Mouse (Mus musculus): Measurements from ENCODE around the gene Fgd3.

The Fgd3 gene

GRCm38 (mm10) chr13:49247740-49248466 is 72.2 kb downstream of the Fgd3 start:
- peak; percentile 80 for DNase-seq

- no peak for DNase-seq
These were observed 72.8 kb downstream of the Fgd3 start for GRCm38 (mm10) chr13:49247232-49247739.

DNA sequence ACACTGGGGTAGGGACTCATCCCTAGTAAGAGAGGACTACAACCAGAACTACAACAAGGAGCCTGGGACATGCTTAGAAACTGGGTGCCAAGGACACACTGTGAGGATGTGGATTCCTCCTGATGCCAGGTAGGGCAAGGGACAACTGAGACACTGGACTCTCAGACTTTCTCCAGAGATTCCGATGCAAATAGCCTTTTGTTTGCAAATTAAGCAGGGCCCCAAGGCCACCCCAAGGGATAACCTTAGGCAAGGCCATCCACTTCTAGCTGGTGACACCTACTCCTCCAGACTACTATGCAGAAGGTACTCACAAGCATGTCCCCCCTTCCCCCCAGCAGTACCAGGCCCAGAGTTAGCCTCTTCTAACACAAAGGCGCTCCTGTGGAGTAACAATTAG is 73.5 kb downstream of the Fgd3 start:
- DNase-seq: no peak

DNA sequence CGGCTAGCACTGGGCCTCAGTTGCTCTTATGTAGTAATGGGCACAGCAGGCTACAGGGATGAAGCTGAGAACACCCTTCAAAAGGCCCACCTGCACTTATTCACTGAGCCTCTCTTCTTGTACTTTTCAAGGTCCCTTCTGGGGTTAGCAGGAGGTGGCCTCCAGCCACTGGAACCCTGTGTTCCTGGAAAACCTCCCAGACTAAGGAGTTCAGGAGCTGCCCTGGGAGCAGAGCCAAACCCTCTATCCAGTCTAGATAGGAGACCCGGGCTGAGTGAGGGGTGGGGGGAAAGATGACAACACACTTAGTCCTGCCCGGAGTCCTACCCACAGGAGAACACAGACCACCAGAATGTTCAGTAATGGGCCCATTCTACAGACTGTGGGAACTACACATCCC is 74.1 kb downstream of the Fgd3 start:
- no peak for DNase-seq

- no peak for DNase-seq
These were observed 74.9 kb downstream of the Fgd3 start for GRCm38 (mm10) chr13:49245251-49245650.

DNA sequence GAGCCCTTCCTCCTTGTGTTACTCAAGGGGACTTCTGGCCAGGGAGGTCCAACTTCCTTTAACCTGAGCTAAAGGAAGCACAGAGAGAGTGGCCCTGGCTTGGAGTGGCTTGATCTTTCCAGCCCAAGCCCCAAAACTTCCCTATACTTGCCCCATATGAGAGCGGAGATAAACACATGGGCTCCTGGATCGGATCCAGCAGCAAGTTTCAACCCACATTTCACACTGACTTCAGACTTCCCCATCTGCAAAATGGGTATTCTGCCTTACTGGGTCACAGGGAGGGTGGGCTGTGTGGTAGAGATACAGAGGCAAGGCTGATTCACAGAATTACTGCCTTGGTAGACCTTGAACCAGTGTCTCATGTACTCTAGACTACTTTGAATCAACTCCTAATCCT is 76.6 kb downstream of the Fgd3 start:
- DNase-seq: no peak

- DNase-seq: peak; percentile 82
These were observed 77.6 kb downstream of the Fgd3 start for GRCm38 (mm10) chr13:49242321-49243065.

DNA sequence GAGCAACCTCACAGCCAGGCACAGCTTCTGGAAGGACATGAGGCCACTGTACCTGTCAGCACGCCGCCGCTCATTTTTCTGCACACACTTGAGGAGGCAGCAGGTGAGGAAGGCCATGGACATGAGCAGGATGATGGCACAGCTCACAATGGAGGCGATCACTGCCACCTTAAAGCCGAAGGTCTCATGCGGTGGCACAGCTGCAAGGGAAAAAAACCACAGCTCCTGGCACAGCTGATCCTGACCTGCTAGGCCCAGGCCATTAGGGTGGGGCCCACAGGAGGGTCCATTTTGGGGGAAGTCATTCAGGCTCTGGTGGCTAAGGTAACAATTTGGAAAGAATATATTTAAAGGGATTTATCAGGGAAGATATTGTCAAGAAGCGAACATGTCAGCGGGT is 81.4 kb downstream of the Fgd3 start:
- DNase-seq: no peak

- no peak for DNase-seq
These were observed 82.5 kb downstream of the Fgd3 start for GRCm38 (mm10) chr13:49237617-49238016.

- no peak for DNase-seq
These were observed 85.4 kb downstream of the Fgd3 start for GRCm38 (mm10) chr13:49234711-49235110.

DNA sequence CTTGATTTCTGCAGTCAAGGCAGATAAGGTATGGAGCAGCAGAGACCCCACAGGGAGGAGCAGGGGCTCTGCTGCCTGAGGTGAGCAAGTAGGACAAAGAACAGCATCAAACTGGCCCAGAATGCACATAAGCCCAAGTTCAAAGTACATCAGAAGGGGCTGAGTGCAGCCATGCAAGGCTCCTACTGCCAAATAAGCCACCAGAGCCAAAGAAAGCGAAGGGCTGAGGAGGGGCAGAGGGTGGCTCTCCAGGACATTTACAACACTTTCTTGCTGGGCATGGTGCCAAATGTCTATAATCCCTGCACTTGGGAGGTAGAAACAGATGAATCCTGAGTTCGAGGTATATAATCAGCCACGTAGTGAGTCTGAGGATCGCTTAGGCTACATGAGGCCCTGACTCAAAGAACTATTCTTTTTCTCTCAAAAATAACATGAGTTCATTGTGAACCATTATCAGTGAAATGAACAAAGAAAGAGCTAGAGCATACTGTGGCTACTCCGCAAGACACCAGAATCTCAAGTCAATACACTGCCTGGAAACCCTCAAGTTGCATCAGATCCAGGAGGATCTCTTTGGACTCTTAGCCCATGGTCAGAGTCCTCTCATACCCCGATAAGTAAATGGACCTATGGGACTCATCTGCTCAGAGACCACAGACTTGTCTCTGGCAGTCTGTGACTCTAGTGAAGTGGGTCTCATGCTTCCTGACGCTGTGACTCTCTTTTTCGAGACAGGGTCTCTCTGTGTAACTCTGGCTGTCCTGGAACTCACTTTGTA is 86.1 kb downstream of the Fgd3 start:
- no peak for DNase-seq

DNA sequence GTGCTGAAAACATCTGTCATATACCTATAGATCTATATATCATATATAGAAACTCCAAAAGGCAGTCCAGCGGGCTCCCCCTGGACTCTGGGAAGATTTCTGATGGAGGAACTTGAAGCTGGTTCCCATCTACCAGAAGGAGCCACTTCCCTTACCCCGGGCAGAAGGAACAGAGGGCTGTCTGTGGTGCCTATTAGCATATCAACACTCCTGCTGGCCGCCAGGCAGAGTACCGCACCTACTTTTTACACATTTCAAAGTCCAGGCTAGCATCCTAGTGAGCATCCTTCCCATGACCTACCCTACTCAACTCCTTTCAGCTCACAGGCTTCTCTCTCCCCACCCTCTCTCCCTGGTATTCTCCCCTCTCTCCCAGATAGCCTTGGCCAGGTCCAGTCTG is 94.5 kb downstream of the Fgd3 start:
- DNase-seq: no peak

DNA sequence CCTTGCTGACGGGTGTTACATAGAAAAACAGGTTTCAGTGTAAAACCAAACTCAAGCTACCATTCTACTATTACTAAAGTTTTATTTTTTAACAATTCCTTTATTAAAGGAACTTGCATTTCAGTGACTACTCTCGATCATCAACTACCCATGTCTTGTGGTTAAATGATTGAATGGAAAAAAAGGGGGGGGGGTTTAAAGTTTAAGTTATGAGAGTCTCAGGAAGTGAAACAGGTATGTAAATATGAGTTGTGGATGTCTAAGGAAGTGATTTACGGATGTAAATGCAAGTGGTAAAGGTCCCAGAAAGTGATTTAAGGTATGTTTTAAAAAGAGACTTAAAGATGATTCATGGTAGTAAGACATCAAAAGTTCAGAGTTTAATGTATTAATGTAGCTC is 95.0 kb downstream of the Fgd3 start:
- no peak for DNase-seq

GRCm38 (mm10) chr13:49224729-49225128 is 95.4 kb downstream of the Fgd3 start:
- no peak for DNase-seq

- DNase-seq: no peak
These were observed 95.8 kb downstream of the Fgd3 start for GRCm38 (mm10) chr13:49224314-49224713.

GRCm38 (mm10) chr13:49220912-49221311 is 99.2 kb downstream of the Fgd3 start:
- no peak for DNase-seq

GRCm38 (mm10) chr13:49219367-49219766 is 100.7 kb downstream of the Fgd3 start:
- DNase-seq: no peak

DNA sequence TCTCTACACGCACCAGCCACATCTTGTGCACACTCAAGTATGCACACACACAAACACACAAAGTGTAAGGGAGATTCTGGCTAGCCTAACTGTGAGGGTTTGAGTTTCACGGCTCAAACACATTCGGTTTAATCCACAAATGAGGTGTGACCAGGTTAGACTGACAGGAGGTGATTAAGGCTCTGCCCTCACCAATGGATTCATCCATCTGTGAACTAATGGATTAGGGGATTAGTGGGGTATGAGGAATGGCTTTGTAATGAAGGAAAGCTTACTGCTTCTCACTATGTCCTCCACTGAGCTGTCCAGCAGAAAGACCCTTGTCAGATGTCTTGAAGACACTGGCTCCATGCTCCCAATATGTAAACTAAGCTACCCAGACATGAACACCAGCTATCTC is 101.5 kb downstream of the Fgd3 start:
- DNase-seq: no peak

- no peak for DNase-seq
These were observed 103.1 kb downstream of the Fgd3 start for GRCm38 (mm10) chr13:49216808-49217561.

- DNase-seq: no peak
These were observed 103.9 kb downstream of the Fgd3 start for GRCm38 (mm10) chr13:49216220-49216552.

- DNase-seq: peak; percentile 99
These were observed 104.4 kb downstream of the Fgd3 start, which contains the start of gene Card19 for GRCm38 (mm10) chr13:49215504-49216219. TSS of gene Card19 (minus strand) at chr13:49216037.

GRCm38 (mm10) chr13:49215128-49215503 is 105.0 kb downstream of the Fgd3 start:
- DNase-seq: no peak
